Comparison of ENCODE assay signal across 27 mouse cellular contexts in the genomic region with DNA sequence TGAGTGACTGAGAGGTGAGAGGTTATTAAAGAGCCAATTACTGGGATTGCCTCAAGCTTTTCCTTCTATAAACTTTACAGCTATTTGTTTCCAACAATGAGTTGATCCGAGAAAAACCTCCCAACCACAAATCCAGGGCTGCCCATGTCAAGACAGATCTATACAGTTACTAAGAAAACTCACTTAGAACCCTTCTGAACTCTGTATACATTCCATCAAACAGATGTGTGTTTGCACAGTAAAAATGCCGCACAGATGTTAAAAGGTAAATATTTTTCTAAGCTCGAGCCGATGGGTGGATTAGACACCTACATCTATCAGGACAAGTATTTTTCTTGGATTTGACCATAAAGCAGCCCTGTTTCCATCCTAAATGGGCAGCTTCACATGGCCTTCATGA.
DNase-seq lines count a peak whose midpoint lies in the region; ATAC-seq and TF ChIP-seq lines count a peak whose summit lies in the region.
"Had no signal": no experiment of that assay in that cellular context is flagged by ENCODE, and none has a peak within 500 bp of the region (broad histone marks: within the 10 kb centered on the region; RNA-seq: fewer than 3 reads in every experiment).

No protein-coding gene starts in this region.

- no peak for TF ChIP-seq CTCF in midbrain, postnatal 0 days (IDR thresholded peaks at IDR 0.05)
- TF ChIP-seq CTCF in gastrocnemius, adult 2 months (IDR thresholded peaks at IDR 0.05) = no peak

- no peak for DNase-seq in heart, postnatal 10 days
- DNase-seq in midbrain, embryonic 11.5 days (ENCODE audit: low spot score, missing footprints) = peak; percentile 14
- DNase-seq in midbrain, postnatal 0 days (ENCODE audit: low spot score) = no peak
- no peak for DNase-seq in gastrocnemius, adult 2 months
- DNase-seq: adrenal gland, postnatal 25 days; B cell, adult 2 months; cerebellum, adult 11-12 months; cerebellum, adult 9-11 months; heart, adult 2 months; kidney, adult 2 months; kidney, postnatal 4 days; left cerebral cortex, postnatal 4 days; liver; lung, adult 2 months; lung, postnatal 10 days; right cerebral cortex, postnatal 4 days; thymus, postnatal 14 days had no signal

- no peaks in the 10 kb centered on the region for H3K36me3 ChIP-seq in heart, embryonic 11.5 days (ENCODE audit: control insufficient read depth, insufficient read depth, low read length)
- no peaks in the 10 kb centered on the region for H3K36me3 ChIP-seq in intestine, embryonic 15.5 days
- no peaks in the 10 kb centered on the region for H3K36me3 ChIP-seq in intestine, embryonic 16.5 days (ENCODE audit: control insufficient read depth, insufficient read depth, low read length)
- no peaks in the 10 kb centered on the region for H3K36me3 ChIP-seq in midbrain, embryonic 11.5 days (ENCODE audit: control insufficient read depth, insufficient read depth, low read length)
- no peaks in the 10 kb centered on the region for H3K36me3 ChIP-seq in midbrain, postnatal 0 days (ENCODE audit: insufficient read depth, low read length)
- no peaks in the 10 kb centered on the region for H3K36me3 ChIP-seq in stomach, embryonic 16.5 days (ENCODE audit: control insufficient read depth, insufficient read depth, low read length)
- H3K36me3 ChIP-seq: embryonic facial prominence, embryonic 13.5 days; hindbrain, embryonic 13.5 days; midbrain, embryonic 15.5 days had no signal

- 0 out of 2 replicates have a peak overlapping the region, but pooled peaks have one; percentile 10 for H3K27ac ChIP-seq in heart, embryonic 11.5 days (ENCODE audit: low read depth, low read length)
- H3K27ac ChIP-seq in intestine, embryonic 15.5 days = 0 out of 2 replicates have a peak overlapping the region, but pooled peaks have one; percentile 48
- H3K27ac ChIP-seq in intestine, embryonic 16.5 days (ENCODE audit: low read length) = no peak overlapping the region
- no peak overlapping the region for H3K27ac ChIP-seq in midbrain, embryonic 11.5 days (ENCODE audit: low read depth, low read length)
- H3K27ac ChIP-seq in midbrain, postnatal 0 days (ENCODE audit: low read depth, low read length) = no peak overlapping the region
- no peak overlapping the region for H3K27ac ChIP-seq in stomach, embryonic 16.5 days (ENCODE audit: low read length)
- no peak overlapping the region for H3K27ac ChIP-seq in gastrocnemius, adult 2 months
- H3K27ac ChIP-seq: embryonic facial prominence, embryonic 13.5 days; heart, adult 2 months; hindbrain, embryonic 13.5 days; liver, embryonic 14.5 days; midbrain, embryonic 15.5 days had no signal

- intact Hi-C loops in heart, postnatal 10 days (cut with DNase I) = no loop called here
- intact Hi-C loops in gastrocnemius, adult 2 months (cut with DNase I) = no loop called here

- 59% methylated on average over 4 of the region's 4 CpGs for WGBS in heart, embryonic 11.5 days (ENCODE audit: insufficient replicate concordance)
- 21% methylated on average over 4 of the region's 4 CpGs for WGBS in intestine, embryonic 15.5 days
- 30% methylated on average over 4 of the region's 4 CpGs for WGBS in intestine, embryonic 16.5 days
- WGBS in midbrain, embryonic 11.5 days = 72% methylated on average over 4 of the region's 4 CpGs
- WGBS in midbrain, postnatal 0 days = 70% methylated on average over 4 of the region's 4 CpGs
- WGBS in stomach, embryonic 16.5 days = 15% methylated on average over 4 of the region's 4 CpGs

- H3K9ac ChIP-seq in heart, embryonic 11.5 days (ENCODE audit: low read depth, low read length) = no peak overlapping the region
- no peak overlapping the region for H3K9ac ChIP-seq in intestine, embryonic 15.5 days
- no peak overlapping the region for H3K9ac ChIP-seq in intestine, embryonic 16.5 days (ENCODE audit: low read depth, low read length)
- H3K9ac ChIP-seq in midbrain, embryonic 11.5 days (ENCODE audit: low read length) = no peak overlapping the region
- H3K9ac ChIP-seq in midbrain, postnatal 0 days (replicated peaks; ENCODE audit: low read length, poor library complexity, severe bottlenecking) = no peak overlapping the region
- no peak overlapping the region for H3K9ac ChIP-seq in stomach, embryonic 16.5 days (ENCODE audit: low read length)
- H3K9ac ChIP-seq: embryonic facial prominence, embryonic 13.5 days; hindbrain, embryonic 13.5 days; liver, embryonic 14.5 days; midbrain, embryonic 15.5 days had no signal

- no peaks in the 10 kb centered on the region for H3K27me3 ChIP-seq in heart, embryonic 11.5 days (ENCODE audit: control insufficient read depth, insufficient read depth, low read length)
- H3K27me3 ChIP-seq in intestine, embryonic 15.5 days (replicated peaks) = no peaks in the 10 kb centered on the region
- no peaks in the 10 kb centered on the region for H3K27me3 ChIP-seq in intestine, embryonic 16.5 days (replicated peaks; ENCODE audit: control insufficient read depth, insufficient read depth, low read length)
- H3K27me3 ChIP-seq in midbrain, embryonic 11.5 days (ENCODE audit: control insufficient read depth, insufficient read depth, low read length) = no peaks in the 10 kb centered on the region
- no peaks in the 10 kb centered on the region for H3K27me3 ChIP-seq in midbrain, postnatal 0 days (ENCODE audit: insufficient read depth, low read length)
- H3K27me3 ChIP-seq in stomach, embryonic 16.5 days (ENCODE audit: control insufficient read depth, insufficient read depth, low read length) = no peaks in the 10 kb centered on the region
- H3K27me3 ChIP-seq: hindbrain, embryonic 13.5 days; midbrain, embryonic 15.5 days had no signal

- H3K9me3 ChIP-seq in heart, embryonic 11.5 days (replicated peaks; ENCODE audit: control insufficient read depth, low read length) = no peaks in the 10 kb centered on the region
- H3K9me3 ChIP-seq in intestine, embryonic 15.5 days = no peaks in the 10 kb centered on the region
- no peaks in the 10 kb centered on the region for H3K9me3 ChIP-seq in intestine, embryonic 16.5 days (ENCODE audit: control insufficient read depth, low read length)
- H3K9me3 ChIP-seq in midbrain, embryonic 11.5 days (ENCODE audit: control insufficient read depth, low read length) = no peaks in the 10 kb centered on the region
- no peaks in the 10 kb centered on the region for H3K9me3 ChIP-seq in midbrain, postnatal 0 days (ENCODE audit: low read length)
- H3K9me3 ChIP-seq in stomach, embryonic 16.5 days (replicated peaks; ENCODE audit: control insufficient read depth, low read length) = no peaks in the 10 kb centered on the region
- H3K9me3 ChIP-seq: embryonic facial prominence, embryonic 13.5 days; hindbrain, embryonic 13.5 days; midbrain, embryonic 15.5 days had no signal

- peaks cover 14% of the 10 kb centered on the region for H3K4me1 ChIP-seq in heart, embryonic 11.5 days (ENCODE audit: control insufficient read depth, insufficient read depth, low read length)
- peaks cover 3% of the 10 kb centered on the region; the same call in 1 of the 2 replicates for H3K4me1 ChIP-seq in intestine, embryonic 15.5 days (replicated peaks)
- H3K4me1 ChIP-seq in intestine, embryonic 16.5 days (ENCODE audit: control insufficient read depth, insufficient read depth, low read length) = peaks cover 9% of the 10 kb centered on the region
- no peaks in the 10 kb centered on the region for H3K4me1 ChIP-seq in midbrain, embryonic 11.5 days (ENCODE audit: control insufficient read depth, insufficient read depth, low read length)
- H3K4me1 ChIP-seq in midbrain, postnatal 0 days (ENCODE audit: insufficient read depth, low read length) = no peaks in the 10 kb centered on the region
- H3K4me1 ChIP-seq in stomach, embryonic 16.5 days (ENCODE audit: control insufficient read depth, insufficient read depth, low read length) = no peaks in the 10 kb centered on the region

- H3K4me2 ChIP-seq in heart, embryonic 11.5 days = no peak overlapping the region
- H3K4me2 ChIP-seq in intestine, embryonic 15.5 days (replicated peaks) = no peak overlapping the region
- no peak overlapping the region for H3K4me2 ChIP-seq in intestine, embryonic 16.5 days (ENCODE audit: low read depth, low read length)
- no peak overlapping the region for H3K4me2 ChIP-seq in midbrain, embryonic 11.5 days
- H3K4me2 ChIP-seq in midbrain, postnatal 0 days (ENCODE audit: low read depth, low read length, poor library complexity, severe bottlenecking) = no peak overlapping the region
- no peak overlapping the region for H3K4me2 ChIP-seq in stomach, embryonic 16.5 days (ENCODE audit: low read depth, low read length)
- H3K4me2 ChIP-seq: embryonic facial prominence, embryonic 13.5 days; hindbrain, embryonic 13.5 days; midbrain, embryonic 15.5 days had no signal

- H3K4me3 ChIP-seq in heart, embryonic 11.5 days (ENCODE audit: low read depth, low read length) = no peak overlapping the region
- no peak overlapping the region for H3K4me3 ChIP-seq in intestine, embryonic 15.5 days (replicated peaks)
- no peak overlapping the region for H3K4me3 ChIP-seq in intestine, embryonic 16.5 days (ENCODE audit: low read length)
- no peak overlapping the region for H3K4me3 ChIP-seq in midbrain, embryonic 11.5 days (ENCODE audit: low read depth, low read length)
- no peak overlapping the region for H3K4me3 ChIP-seq in midbrain, postnatal 0 days (ENCODE audit: low read depth, low read length)
- H3K4me3 ChIP-seq in stomach, embryonic 16.5 days (replicated peaks; ENCODE audit: low read length) = no peak overlapping the region
- no peak overlapping the region for H3K4me3 ChIP-seq in gastrocnemius, adult 2 months
- H3K4me3 ChIP-seq: embryonic facial prominence, embryonic 13.5 days; erythroblast, embryonic 14.5 days; heart, adult 2 months; hindbrain, embryonic 13.5 days; midbrain, embryonic 15.5 days had no signal

- no peak for ATAC-seq in heart, embryonic 11.5 days (replicated peaks; ENCODE audit: insufficient number of reproducible peaks, low FRiP score, low TSS enrichment)
- no peak for ATAC-seq in intestine, embryonic 15.5 days
- no peak for ATAC-seq in intestine, embryonic 16.5 days
- ATAC-seq in midbrain, embryonic 11.5 days (ENCODE audit: low FRiP score) = no peak
- no peak for ATAC-seq in midbrain, postnatal 0 days (ENCODE audit: low FRiP score)
- peak; percentile 33; the same call in 1 of the 2 replicates for ATAC-seq in stomach, embryonic 16.5 days (ENCODE audit: insufficient read depth, low FRiP score)
- ATAC-seq: forebrain, embryonic 16.5 days; midbrain, embryonic 15.5 days had no signal

Comparison
In these comparisons a context has a peak if more than half of its experiments do, and no peak if none do; other contexts are left out.
1. H3K27ac ChIP-seq: peak in heart, embryonic 11.5 days (single experiment) and intestine, embryonic 15.5 days (single experiment); none in intestine, embryonic 16.5 days (single experiment), midbrain, embryonic 11.5 days (single experiment), midbrain, postnatal 0 days (single experiment), stomach, embryonic 16.5 days (single experiment) and gastrocnemius, adult 2 months (single experiment).